Mouse (Mus musculus) bone marrow, adult 2 months (tissue): ENCODE data around the gene Arpc5. TPM values are rescaled to one million over a fixed set of nuclear protein-coding genes. Genes with fewer than 3 reads are reported as not detected.

Source experiments
- H3K27ac ChIP-seq: fragments of 200-500 bp; 2 replicates; pipeline ENCODE4 v1.5.1; 2012; ENCODE audit warnings: low read depth, mild to moderate bottlenecking, control low read depth, inconsistent platforms, low read length; ENCODE audit not compliant: control insufficient read depth, poor library complexity, insufficient read depth
- H3K4me1 ChIP-seq: fragments of 200-500 bp; 2 replicates; pipeline ENCODE4 v1.6.1; 2011; ENCODE audit warnings: low read length; ENCODE audit not compliant: control insufficient read depth, insufficient read depth
- H3K4me3 ChIP-seq: fragments of 200-500 bp; replicated peaks from 2 replicates; pipeline ENCODE3; 2011; ENCODE audit warnings: mild to moderate bottlenecking, low read depth, low read length, control low read depth; ENCODE audit not compliant: control insufficient read depth
- CTCF ChIP-seq: fragments of 200-500 bp; IDR thresholded peaks from 2 replicates; pipeline ENCODE4 v1.5.1; 2011; ENCODE audit warnings: low read length, control low read depth; ENCODE audit not compliant: control insufficient read depth, insufficient read depth
- POLR2A ChIP-seq: fragments of 200-500 bp; IDR thresholded peaks from 2 replicates; pipeline ENCODE4 v1.6.1; 2011; ENCODE audit warnings: low read depth, mild to moderate bottlenecking, control low read depth, low read length, borderline replicate concordance; ENCODE audit not compliant: control insufficient read depth
- WGBS: fragments of 180-500 bp; shearing (Covaris S2); methylation state at CpG from one replicate; pipeline ENCODE4 v1.1.7; 2018; 5-methylcytosine and 5-hydroxymethylcytosine counted together
- polyA plus RNA-seq: library from polyadenylated mRNA; stranded (reverse); fragments of >200 nt; gene quantifications from 2 replicates; pipeline ENCODE4 v1.2.4, GENCODE M21; 2011; ENCODE audit warnings: low replicate concordance; ENCODE audit not compliant: missing spikeins, insufficient read depth, insufficient read length

The Arpc5 gene
- polyA plus RNA-seq, 1 experiment = 180 TPM

- TF ChIP-seq CTCF (no peak), POLR2A (no peak)
- peaks cover 7% of the 10 kb centered on the region; the same call in 1 of the 2 replicates for H3K4me1 ChIP-seq
- no peak overlapping the region for H3K4me3 ChIP-seq
- 73% methylated on average over 12 of the region's 12 CpGs for WGBS
- peak overlapping the region; percentile 38 for H3K27ac ChIP-seq
Observed at GRCm38 (mm10) chr1:152817027-152817769, 50.9 kb downstream of the Arpc5 start.

- 76% methylated on average over 10 of the region's 10 CpGs for WGBS
- H3K4me1 ChIP-seq = peaks cover 7% of the 10 kb centered on the region; the same call in 1 of the 2 replicates
- no peak overlapping the region for H3K4me3 ChIP-seq
- H3K27ac ChIP-seq = peak overlapping the region; percentile 64
- no peak for TF ChIP-seq CTCF
- TF ChIP-seq POLR2A = peak; percentile 36; the same call in 1 of the 2 replicates
Observed at GRCm38 (mm10) chr1:152817794-152818193, 51.5 kb downstream of the Arpc5 start.

GRCm38 (mm10) chr1:152819558-152819957 lies 53.2 kb downstream of the Arpc5 start:
- TF ChIP-seq CTCF (no peak), POLR2A (no peak)
- Histone ChIP-seq H3K27ac (no peak overlapping the region), H3K4me1 (peaks cover 3% of the 10 kb centered on the region; the same call in 1 of the 2 replicates), H3K4me3 (no peak overlapping the region)
- WGBS = 82% methylated on average over 6 of the region's 6 CpGs

GRCm38 (mm10) chr1:152820911-152821695 lies 54.8 kb downstream of the Arpc5 start:
- no peak for TF ChIP-seq POLR2A
- no peak for TF ChIP-seq CTCF
- Histone ChIP-seq H3K4me3 (no peak overlapping the region), H3K27ac (no peak overlapping the region), H3K4me1 (peaks cover 3% of the 10 kb centered on the region; the same call in 1 of the 2 replicates)
- 80% methylated on average over 7 of the region's 7 CpGs for WGBS

- Histone ChIP-seq H3K27ac (no peak overlapping the region), H3K4me3 (no peak overlapping the region), H3K4me1 (peaks cover 2% of the 10 kb centered on the region; the same call in 1 of the 2 replicates)
- no peak for TF ChIP-seq POLR2A
- no peak for TF ChIP-seq CTCF
- WGBS = 83% methylated on average over 4 of the region's 4 CpGs
Observed at GRCm38 (mm10) chr1:152821746-152822145, 55.4 kb downstream of the Arpc5 start.

GRCm38 (mm10) chr1:152824206-152824605 lies 57.9 kb downstream of the Arpc5 start:
- no peaks in the 10 kb centered on the region for H3K4me1 ChIP-seq
- TF ChIP-seq POLR2A (no peak), CTCF (no peak)
- H3K4me3 ChIP-seq = no peak overlapping the region
- H3K27ac ChIP-seq = no peak overlapping the region
- WGBS = 75% methylated on average over 9 of the region's 9 CpGs

Other genes starting within 250 kb of the Arpc5 start
- gene Apobec4, start 16.0 kb upstream of the Arpc5 start, polyA plus RNA-seq = not detected in 2 replicates
- gene Rgl1, start 191 bp upstream of the Arpc5 start, polyA plus RNA-seq = 8.6 and 9.2 TPM in 2 replicates
- gene Ncf2, start 33.7 kb downstream of the Arpc5 start, polyA plus RNA-seq = 43.0 and 112 TPM in 2 replicates
- 26.8 and 41.0 TPM in 2 replicates for gene Smg7, start 136.1 kb downstream of the Arpc5 start, polyA plus RNA-seq
- 7.5 TPM in 1 of 2 replicates, not detected in the other for gene Nmnat2, start 188.5 kb downstream of the Arpc5 start, polyA plus RNA-seq